Comparison of ENCODE assay signal across 18 mouse cellular contexts in the genomic region with DNA sequence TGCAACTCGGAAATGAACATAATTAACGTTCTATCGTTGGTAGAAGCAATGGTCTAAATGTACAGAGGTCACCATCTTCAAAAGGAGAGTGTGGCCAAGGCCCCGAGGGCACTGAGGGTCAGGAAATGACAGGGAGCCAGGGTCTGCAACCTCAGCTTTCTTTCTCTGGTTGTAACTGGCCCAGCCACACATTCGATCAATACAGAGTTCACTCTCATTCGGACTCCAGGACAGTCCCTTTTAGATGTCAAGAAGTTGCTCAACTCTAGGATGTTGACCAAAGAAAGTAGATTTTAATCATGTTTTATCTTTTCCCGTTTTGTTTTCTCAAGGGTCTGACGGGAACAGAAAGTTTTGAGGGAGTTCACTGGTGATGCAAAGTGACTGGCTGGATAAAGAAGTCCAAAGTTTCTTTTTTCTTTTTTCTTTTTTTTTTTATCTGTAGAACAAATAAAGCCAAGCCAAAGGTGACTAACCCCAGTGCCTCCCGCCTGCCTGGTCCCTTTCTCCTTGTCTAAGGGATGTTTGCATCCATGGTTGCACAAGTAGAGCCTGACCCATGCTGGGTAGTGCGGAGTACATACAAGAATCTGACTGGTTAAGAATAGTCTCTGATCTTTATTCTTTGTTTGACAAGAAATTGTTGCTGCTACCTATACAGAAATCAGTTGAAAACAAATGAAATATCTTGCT. TPM values are rescaled to one million over a fixed set of nuclear protein-coding genes. Genes with fewer than 3 reads are reported as not detected.
DNase-seq lines count a peak whose midpoint lies in the region; ATAC-seq and TF ChIP-seq lines count a peak whose summit lies in the region.
"Had no signal": no experiment of that assay in that cellular context is flagged by ENCODE, and none has a peak within 500 bp of the region (broad histone marks: within the 10 kb centered on the region; RNA-seq: fewer than 3 reads in every experiment).

No protein-coding gene starts in this region.

- no peak overlapping the region for H3K4me3 ChIP-seq in midbrain, embryonic 11.5 days (ENCODE audit: low read depth, low read length)
- H3K4me3 ChIP-seq in midbrain, embryonic 14.5 days (replicated peaks; ENCODE audit: low read depth, low read length) = no peak overlapping the region
- H3K4me3 ChIP-seq in liver, embryonic 13.5 days (replicated peaks) = no peak overlapping the region
- no peak overlapping the region for H3K4me3 ChIP-seq in liver, postnatal 0 days (ENCODE audit: low read depth, low read length)
- H3K4me3 ChIP-seq in kidney, embryonic 16.5 days (ENCODE audit: low read length) = no peak overlapping the region
- H3K4me3 ChIP-seq in forebrain, embryonic 10.5 days = no peak overlapping the region
- H3K4me3 ChIP-seq: embryonic facial prominence, embryonic 12.5 days; forebrain, embryonic 12.5 days; heart, embryonic 13.5 days; hindbrain, embryonic 15.5 days had no signal

- H3K9me3 ChIP-seq in midbrain, embryonic 11.5 days (ENCODE audit: control insufficient read depth, low read length) = no peaks in the 10 kb centered on the region
- H3K9me3 ChIP-seq in midbrain, embryonic 14.5 days (ENCODE audit: control insufficient read depth, low read length) = no peaks in the 10 kb centered on the region
- no peaks in the 10 kb centered on the region for H3K9me3 ChIP-seq in liver, embryonic 13.5 days (replicated peaks)
- no peaks in the 10 kb centered on the region for H3K9me3 ChIP-seq in liver, postnatal 0 days (ENCODE audit: low read length)
- no peaks in the 10 kb centered on the region for H3K9me3 ChIP-seq in kidney, embryonic 16.5 days (ENCODE audit: low read length)
- H3K9me3 ChIP-seq in forebrain, embryonic 10.5 days = no peaks in the 10 kb centered on the region
- H3K9me3 ChIP-seq: embryonic facial prominence, embryonic 12.5 days; forebrain, embryonic 12.5 days; heart, embryonic 13.5 days; hindbrain, embryonic 15.5 days had no signal

- no peak for TF ChIP-seq CTCF in liver, postnatal 0 days (IDR thresholded peaks at IDR 0.05; ENCODE audit: low read depth)

- ATAC-seq in midbrain, embryonic 11.5 days (ENCODE audit: low FRiP score) = no peak
- no peak for ATAC-seq in midbrain, embryonic 14.5 days (ENCODE audit: low FRiP score, low TSS enrichment)
- ATAC-seq in liver, embryonic 13.5 days (ENCODE audit: low read depth) = peak; percentile 81
- peak; percentile 93 for ATAC-seq in liver, postnatal 0 days
- no peak for ATAC-seq in kidney, embryonic 16.5 days (ENCODE audit: low FRiP score, low TSS enrichment)
- ATAC-seq: activated CD4-positive, CD25-positive, alpha-beta regulatory T cell, adult 4 months; forebrain, postnatal 0 days; Patski had no signal

- H3K9ac ChIP-seq in midbrain, embryonic 11.5 days (ENCODE audit: low read length) = no peak overlapping the region
- H3K9ac ChIP-seq in midbrain, embryonic 14.5 days (replicated peaks; ENCODE audit: low read length) = no peak overlapping the region
- no peak overlapping the region for H3K9ac ChIP-seq in liver, embryonic 13.5 days
- H3K9ac ChIP-seq in liver, postnatal 0 days (replicated peaks) = no peak overlapping the region
- no peak overlapping the region for H3K9ac ChIP-seq in kidney, embryonic 16.5 days (replicated peaks; ENCODE audit: low read length)
- H3K9ac ChIP-seq: embryonic facial prominence, embryonic 12.5 days; forebrain, embryonic 12.5 days; forebrain, postnatal 0 days; heart, embryonic 13.5 days; hindbrain, embryonic 15.5 days had no signal

- H3K27me3 ChIP-seq in midbrain, embryonic 11.5 days (ENCODE audit: control insufficient read depth, insufficient read depth, low read length) = no peaks in the 10 kb centered on the region
- H3K27me3 ChIP-seq in midbrain, embryonic 14.5 days (ENCODE audit: control insufficient read depth, insufficient read depth, low read length) = no peaks in the 10 kb centered on the region
- no peaks in the 10 kb centered on the region for H3K27me3 ChIP-seq in liver, embryonic 13.5 days
- no peaks in the 10 kb centered on the region for H3K27me3 ChIP-seq in liver, postnatal 0 days (ENCODE audit: insufficient read depth, low read length)
- no peaks in the 10 kb centered on the region for H3K27me3 ChIP-seq in kidney, embryonic 16.5 days (ENCODE audit: insufficient read depth, low read length)
- 0 out of 2 replicates have a peak, but pooled peaks cover 8% of the 10 kb centered on the region for H3K27me3 ChIP-seq in forebrain, embryonic 10.5 days (ENCODE audit: poor library complexity, severe bottlenecking)
- H3K27me3 ChIP-seq: embryonic facial prominence, embryonic 12.5 days; forebrain, embryonic 12.5 days; heart, embryonic 13.5 days; hindbrain, embryonic 15.5 days had no signal

- no peak overlapping the region for H3K27ac ChIP-seq in midbrain, embryonic 11.5 days (ENCODE audit: low read depth, low read length)
- no peak overlapping the region for H3K27ac ChIP-seq in midbrain, embryonic 14.5 days (replicated peaks; ENCODE audit: low read depth, low read length)
- peak overlapping the region; percentile 50; the same call in 1 of the 2 replicates for H3K27ac ChIP-seq in liver, embryonic 13.5 days
- peak overlapping the region; percentile 72 for H3K27ac ChIP-seq in liver, postnatal 0 days (ENCODE audit: low read depth)
- no peak overlapping the region for H3K27ac ChIP-seq in kidney, embryonic 16.5 days (ENCODE audit: low read length)
- no peak overlapping the region for H3K27ac ChIP-seq in forebrain, embryonic 10.5 days
- H3K27ac ChIP-seq: embryonic facial prominence, embryonic 12.5 days; forebrain, embryonic 12.5 days; heart, embryonic 13.5 days; hindbrain, embryonic 15.5 days had no signal

- peak; percentile 85 for TF ChIP-seq EP300 in liver, postnatal 0 days (IDR thresholded peaks at IDR 0.05; ENCODE audit: low read depth)

- no peaks in the 10 kb centered on the region; the same call in 1 of the 2 replicates for H3K4me1 ChIP-seq in midbrain, embryonic 11.5 days (ENCODE audit: control insufficient read depth, insufficient read depth, low read length)
- no peaks in the 10 kb centered on the region for H3K4me1 ChIP-seq in midbrain, embryonic 14.5 days (ENCODE audit: control insufficient read depth, insufficient read depth, low read length)
- H3K4me1 ChIP-seq in liver, embryonic 13.5 days (replicated peaks) = no peaks in the 10 kb centered on the region; the same call in 1 of the 2 replicates
- no peaks in the 10 kb centered on the region for H3K4me1 ChIP-seq in liver, postnatal 0 days (ENCODE audit: insufficient read depth)
- H3K4me1 ChIP-seq in kidney, embryonic 16.5 days (ENCODE audit: insufficient read depth, low read length) = no peaks in the 10 kb centered on the region
- peaks cover 10% of the 10 kb centered on the region for H3K4me1 ChIP-seq in forebrain, embryonic 10.5 days
- H3K4me1 ChIP-seq: embryonic facial prominence, embryonic 12.5 days; forebrain, embryonic 12.5 days; hindbrain, embryonic 15.5 days had no signal

- peak; percentile 28 for DNase-seq in midbrain, embryonic 11.5 days (ENCODE audit: low spot score, missing footprints)
- no peak for DNase-seq in midbrain, embryonic 14.5 days
- DNase-seq in liver, embryonic 13.5 days = no peak
- DNase-seq in liver, postnatal 0 days = peak; percentile 39
- no peak for DNase-seq in forebrain, embryonic 10.5 days (ENCODE audit: extremely low spot score, low spot score)
- DNase-seq: adrenal gland, postnatal 25 days; cerebellum, adult 18-20 months; cerebellum, adult 9-11 months; forebrain, postnatal 0 days; gastrocnemius, postnatal 14 days; heart, postnatal 36 days had no signal

- no peaks in the 10 kb centered on the region for H3K36me3 ChIP-seq in midbrain, embryonic 11.5 days (ENCODE audit: control insufficient read depth, insufficient read depth, low read length)
- no peaks in the 10 kb centered on the region for H3K36me3 ChIP-seq in midbrain, embryonic 14.5 days (ENCODE audit: control insufficient read depth, insufficient read depth, low read length)
- no peaks in the 10 kb centered on the region for H3K36me3 ChIP-seq in liver, embryonic 13.5 days
- H3K36me3 ChIP-seq in liver, postnatal 0 days (replicated peaks; ENCODE audit: insufficient read depth, low read length) = no peaks in the 10 kb centered on the region
- H3K36me3 ChIP-seq in kidney, embryonic 16.5 days (ENCODE audit: insufficient read depth, low read length) = no peaks in the 10 kb centered on the region
- H3K36me3 ChIP-seq in forebrain, embryonic 10.5 days (replicated peaks) = no peaks in the 10 kb centered on the region
- H3K36me3 ChIP-seq: embryonic facial prominence, embryonic 12.5 days; forebrain, embryonic 12.5 days; heart, embryonic 13.5 days; hindbrain, embryonic 15.5 days had no signal

- no peak overlapping the region for H3K4me2 ChIP-seq in midbrain, embryonic 11.5 days
- H3K4me2 ChIP-seq in midbrain, embryonic 14.5 days (ENCODE audit: low read length) = no peak overlapping the region
- H3K4me2 ChIP-seq in liver, embryonic 13.5 days = no peak overlapping the region
- H3K4me2 ChIP-seq in liver, postnatal 0 days (ENCODE audit: low read depth, low read length) = no peak overlapping the region
- H3K4me2 ChIP-seq in kidney, embryonic 16.5 days (replicated peaks; ENCODE audit: low read depth, low read length) = no peak overlapping the region
- H3K4me2 ChIP-seq: embryonic facial prominence, embryonic 12.5 days; forebrain, embryonic 12.5 days; heart, embryonic 13.5 days; hindbrain, embryonic 15.5 days had no signal

- WGBS in midbrain, embryonic 11.5 days = 35% methylated on average over 10 of the region's 10 CpGs
- WGBS in midbrain, embryonic 14.5 days = 47% methylated on average over 10 of the region's 10 CpGs
- 50% methylated on average over 10 of the region's 10 CpGs for WGBS in liver, embryonic 13.5 days (ENCODE audit: insufficient replicate concordance)
- WGBS in liver, postnatal 0 days (ENCODE audit: insufficient replicate concordance) = 49% methylated on average over 10 of the region's 10 CpGs
- WGBS in kidney, embryonic 16.5 days = 55% methylated on average over 10 of the region's 10 CpGs
- 61% methylated on average over 10 of the region's 10 CpGs for WGBS in forebrain, embryonic 10.5 days

RNA-seq across cellular contexts. Expression of a gene that starts 34.0 kb away (rescaled TPM):
- 8.3 TPM in 2 replicates for polyA plus RNA-seq in midbrain, embryonic 11.5 days (2014; fragmentation: Nextera tagmentation; extraction: Ambion mirVana)
- 7.8 and 10.7 TPM in 2 replicates for polyA plus RNA-seq in midbrain, embryonic 14.5 days (2014; fragmentation: Nextera tagmentation; extraction: Ambion mirVana)
- 4.1 and 6.4 TPM in 2 replicates for polyA plus RNA-seq in liver, embryonic 13.5 days (2015; fragmentation: Nextera tagmentation; extraction: Ambion mirVana)
- 10.0 and 11.8 TPM in 2 replicates for polyA plus RNA-seq in liver, postnatal 0 days (2015; fragmentation: Nextera tagmentation; extraction: Ambion mirVana)
- 0.89 and 1.3 TPM in 2 replicates for polyA plus RNA-seq in kidney, embryonic 16.5 days (2015; fragmentation: Nextera tagmentation; extraction: Ambion mirVana)
- polyA plus RNA-seq in forebrain, embryonic 10.5 days (2016; fragmentation: Nextera tagmentation; extraction: Ambion mirVana) = 3.1 and 3.8 TPM in 2 replicates

Comparison
In these comparisons a context has a peak if more than half of its experiments do, and no peak if none do; other contexts are left out.
1. DNase-seq: peak in midbrain, embryonic 11.5 days (single experiment) and liver, postnatal 0 days (single experiment); none in midbrain, embryonic 14.5 days (single experiment), liver, embryonic 13.5 days (single experiment) and forebrain, embryonic 10.5 days (single experiment).
2. ATAC-seq: peak in liver, embryonic 13.5 days (single experiment) and liver, postnatal 0 days (single experiment); none in midbrain, embryonic 11.5 days (single experiment), midbrain, embryonic 14.5 days (single experiment) and kidney, embryonic 16.5 days (single experiment).
3. H3K27ac ChIP-seq: peak in liver, embryonic 13.5 days (single experiment) and liver, postnatal 0 days (single experiment); none in midbrain, embryonic 11.5 days (single experiment), midbrain, embryonic 14.5 days (single experiment), kidney, embryonic 16.5 days (single experiment) and forebrain, embryonic 10.5 days (single experiment).